Mouse (Mus musculus) neural tube, embryonic 14.5 days (tissue): Measurements from ENCODE around the gene Ebf4. TPM values are rescaled to one million over a fixed set of nuclear protein-coding genes. Genes with fewer than 3 reads are reported as not detected.

Source experiments
- ATAC-seq: fragments of 200-750 bp; cut with Nextera tagmentation; 2 replicates; pipeline ENCODE4 v1.8.0; 2017; ENCODE audit warnings: low read depth, mild to moderate bottlenecking, moderate TSS enrichment, moderate library complexity
- H3K27ac ChIP-seq: fragments of 300-500 bp; sonication (generic); 2 replicates; pipeline ENCODE4 v1.5.1; 2014; ENCODE audit warnings: low read depth, mild to moderate bottlenecking, control low read depth, low read length, moderate library complexity, mixed read lengths
- H3K27me3 ChIP-seq: fragments of 300-500 bp; sonication (generic); 2 replicates; pipeline ENCODE4 v1.6.1; 2014; ENCODE audit warnings: low read length; ENCODE audit not compliant: control insufficient read depth, insufficient read depth
- H3K36me3 ChIP-seq: fragments of 300-500 bp; sonication (generic); 2 replicates; pipeline ENCODE4 v1.6.1; 2014; ENCODE audit warnings: low read length, mixed read lengths; ENCODE audit not compliant: control insufficient read depth, insufficient read depth
- H3K4me1 ChIP-seq: fragments of 300-500 bp; sonication (generic); 2 replicates; pipeline ENCODE4 v1.6.1; 2014; ENCODE audit warnings: low read length; ENCODE audit not compliant: control insufficient read depth, insufficient read depth
- H3K4me2 ChIP-seq: fragments of 300-500 bp; sonication (generic); 2 replicates; pipeline ENCODE4 v1.6.1; 2014; ENCODE audit warnings: mild to moderate bottlenecking, low read depth, low read length, control low read depth
- H3K4me3 ChIP-seq: fragments of 300-500 bp; sonication (generic); 2 replicates; pipeline ENCODE4 v1.5.1; 2014; ENCODE audit warnings: low read depth, low read length, control low read depth, mixed read lengths
- H3K9ac ChIP-seq: fragments of 300-500 bp; sonication (generic); replicated peaks from 2 replicates; pipeline ENCODE4 v1.6.1; 2014; ENCODE audit warnings: low read depth, mild to moderate bottlenecking, control low read depth, low read length, mixed read lengths
- H3K9me3 ChIP-seq: fragments of 300-500 bp; sonication (generic); 2 replicates; pipeline ENCODE4 v1.6.1; 2016; ENCODE audit warnings: low read length; ENCODE audit not compliant: control insufficient read depth
- WGBS: fragments of 180-500 bp; shearing (Covaris S2); extraction: QIAGEN DNeasy Blood & Tissue Kit; methylation state at CpG from one replicate; pipeline ENCODE4 v1.1.7; 2014; 5-methylcytosine and 5-hydroxymethylcytosine counted together
- polyA plus RNA-seq: library from polyadenylated mRNA; unstranded; fragments of >200 nt; fragmentation: Nextera tagmentation; extraction: Ambion mirVana; gene quantifications from 2 replicates; pipeline ENCODE4 v1.2.1, GENCODE M21; 2014

The Ebf4 gene
- polyA plus RNA-seq, 1 experiment from 2014 or later = 6.5 TPM

GRCm38 (mm10) chr2:130274149-130274861 lies 20.7 kb upstream of the Ebf4 start, which contains the start of gene Nop56:
Gene Nop56 (plus strand): TSS chr2:130274430.
- ATAC-seq = peak; percentile 97
- Histone ChIP-seq H3K9ac (peak within 1 kb of the TSS; percentile 89), H3K4me3 (peak within 1 kb of the TSS; percentile 75), H3K36me3 (peaks cover 31% of the 10 kb centered on the region), H3K4me2 (peak within 1 kb of the TSS; percentile 83), H3K27me3 (no peaks in the 10 kb centered on the region), H3K9me3 (no peaks in the 10 kb centered on the region), H3K4me1 (peaks cover 21% of the 10 kb centered on the region), H3K27ac (peak within 1 kb of the TSS; percentile 91)
- WGBS = under 1% methylated on average over 68 of the region's 68 CpGs

GRCm38 (mm10) chr2:130274862-130275261 lies 20.1 kb upstream of the Ebf4 start:
- WGBS = under 1% methylated on average over 10 of the region's 10 CpGs
- no peaks in the 10 kb centered on the region for H3K9me3 ChIP-seq
- H3K27me3 ChIP-seq = no peaks in the 10 kb centered on the region
- peak overlapping the region; percentile 83 for H3K4me2 ChIP-seq
- peak overlapping the region; percentile 91 for H3K27ac ChIP-seq
- H3K9ac ChIP-seq = peak overlapping the region; percentile 67
- H3K36me3 ChIP-seq = peaks cover 35% of the 10 kb centered on the region
- peak overlapping the region; percentile 75 for H3K4me3 ChIP-seq
- H3K4me1 ChIP-seq = peaks cover 21% of the 10 kb centered on the region
- ATAC-seq = no peak

GRCm38 (mm10) chr2:130275649-130276048 lies 19.3 kb upstream of the Ebf4 start:
- no peak for ATAC-seq
- Histone ChIP-seq H3K27me3 (no peaks in the 10 kb centered on the region), H3K4me1 (peaks cover 21% of the 10 kb centered on the region), H3K9ac (peak overlapping the region; percentile 67; the same call in 1 of the 2 replicates), H3K9me3 (no peaks in the 10 kb centered on the region), H3K36me3 (peaks cover 43% of the 10 kb centered on the region), H3K4me3 (peak overlapping the region; percentile 75), H3K4me2 (peak overlapping the region; percentile 83), H3K27ac (no peak overlapping the region)
- WGBS = 39% methylated on average over 6 of the region's 6 CpGs

- H3K9me3 ChIP-seq = no peaks in the 10 kb centered on the region
- no peak overlapping the region for H3K27ac ChIP-seq
- ATAC-seq = no peak
- 37% methylated on average over 8 of the region's 8 CpGs for WGBS
- no peak overlapping the region for H3K9ac ChIP-seq
- no peak overlapping the region for H3K4me2 ChIP-seq
- H3K36me3 ChIP-seq = peaks cover 55% of the 10 kb centered on the region
- H3K4me3 ChIP-seq = no peak overlapping the region
- peaks cover 25% of the 10 kb centered on the region for H3K4me1 ChIP-seq
- H3K27me3 ChIP-seq = no peaks in the 10 kb centered on the region
These were observed 15.3 kb upstream of the Ebf4 start for GRCm38 (mm10) chr2:130279600-130280091.

GRCm38 (mm10) chr2:130280224-130280623 lies 14.7 kb upstream of the Ebf4 start:
- Histone ChIP-seq H3K4me3 (no peak overlapping the region), H3K4me1 (peaks cover 22% of the 10 kb centered on the region), H3K9me3 (no peaks in the 10 kb centered on the region), H3K9ac (no peak overlapping the region), H3K4me2 (no peak overlapping the region), H3K27me3 (no peaks in the 10 kb centered on the region), H3K36me3 (peaks cover 55% of the 10 kb centered on the region), H3K27ac (no peak overlapping the region)
- WGBS = 75% methylated on average over 7 of the region's 7 CpGs
- ATAC-seq = no peak

- no peaks in the 10 kb centered on the region for H3K27me3 ChIP-seq
- no peak for ATAC-seq
- WGBS = 67% methylated on average over 4 of the region's 4 CpGs
- H3K9ac ChIP-seq = no peak overlapping the region
- no peaks in the 10 kb centered on the region for H3K9me3 ChIP-seq
- H3K4me3 ChIP-seq = no peak overlapping the region
- H3K27ac ChIP-seq = no peak overlapping the region
- peaks cover 51% of the 10 kb centered on the region for H3K36me3 ChIP-seq
- H3K4me1 ChIP-seq = peaks cover 16% of the 10 kb centered on the region
- no peak overlapping the region for H3K4me2 ChIP-seq
These were observed 14.2 kb upstream of the Ebf4 start for GRCm38 (mm10) chr2:130280818-130281217.

GRCm38 (mm10) chr2:130283854-130284654 lies 10.9 kb upstream of the Ebf4 start, which contains the start of gene Idh3b:
Gene Idh3b (minus strand): TSS chr2:130284547.
- peak within 1 kb of the TSS; percentile 75 for H3K4me2 ChIP-seq
- H3K4me3 ChIP-seq = peak within 1 kb of the TSS; percentile 83
- H3K4me1 ChIP-seq = peaks cover 10% of the 10 kb centered on the region
- peak within 1 kb of the TSS; percentile 82 for H3K9ac ChIP-seq
- no peaks in the 10 kb centered on the region for H3K27me3 ChIP-seq
- H3K27ac ChIP-seq = no peak within 1 kb of the TSS
- WGBS = under 1% methylated on average over 51 of the region's 51 CpGs
- peak; percentile 92 for ATAC-seq
- H3K9me3 ChIP-seq = no peaks in the 10 kb centered on the region
- peaks cover 26% of the 10 kb centered on the region for H3K36me3 ChIP-seq

GRCm38 (mm10) chr2:130289086-130289485 lies 5.9 kb upstream of the Ebf4 start:
- Histone ChIP-seq H3K27ac (no peak overlapping the region), H3K27me3 (no peaks in the 10 kb centered on the region), H3K4me1 (no peaks in the 10 kb centered on the region), H3K4me2 (no peak overlapping the region), H3K36me3 (no peaks in the 10 kb centered on the region), H3K9ac (no peak overlapping the region), H3K4me3 (no peak overlapping the region), H3K9me3 (no peaks in the 10 kb centered on the region)
- no peak for ATAC-seq
- 70% methylated on average over 4 of the region's 4 CpGs for WGBS

- H3K36me3 ChIP-seq = no peaks in the 10 kb centered on the region
- H3K9me3 ChIP-seq = no peaks in the 10 kb centered on the region
- no peak overlapping the region for H3K4me2 ChIP-seq
- no peak overlapping the region for H3K27ac ChIP-seq
- 16% methylated on average over 8 of the region's 8 CpGs for WGBS
- H3K27me3 ChIP-seq = no peaks in the 10 kb centered on the region
- peaks cover 11% of the 10 kb centered on the region for H3K4me1 ChIP-seq
- H3K4me3 ChIP-seq = no peak overlapping the region
- ATAC-seq = peak; percentile 36; the same call in 1 of the 2 replicates
- no peak overlapping the region for H3K9ac ChIP-seq
These were observed 3.5 kb upstream of the Ebf4 start for GRCm38 (mm10) chr2:130291434-130291833.
